Mouse (Mus musculus): Measurements from ENCODE around the gene Auts2.

DNA sequence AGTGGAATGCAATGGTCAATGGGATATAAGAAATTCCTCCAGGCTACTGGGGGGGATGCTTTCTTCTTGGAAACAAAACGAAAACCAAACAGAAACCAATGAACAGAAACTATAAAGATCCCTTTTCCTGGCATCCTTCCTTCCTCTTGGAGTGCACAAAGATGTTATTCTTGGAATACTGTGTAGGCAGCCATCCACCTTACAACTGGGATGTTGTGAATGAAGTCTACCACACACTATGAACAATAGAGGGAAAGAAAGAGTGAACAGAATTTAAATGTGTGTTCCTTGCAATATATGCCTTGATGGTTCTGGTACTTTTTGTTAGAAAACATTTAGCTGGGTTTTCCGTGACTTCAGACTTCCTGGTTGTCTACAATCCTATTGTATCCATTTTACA, 236.1 kb downstream of the Auts2 start:
- no peak for TF ChIP-seq POLR2A (IDR thresholded peaks at IDR 0.05; ENCODE audit: borderline replicate concordance, extremely low read depth, low read depth, low read length)
- TF ChIP-seq CTCF (IDR thresholded peaks at IDR 0.05; ENCODE audit: insufficient read depth, low read length), result no peak

All from lung, adult 2 months (tissue).